Mouse (Mus musculus) frontal cortex, postnatal 14 days (tissue): ENCODE data around the gene AC124108.1.

Source experiments
- DNase-seq, 2 experiments: peaks; one replicate each; pipeline ENCODE4 v3.0.0; 2022; ENCODE audit warnings: low spot score in 2 of 2

The AC124108.1 gene

GRCm38 (mm10) chr1:132164780-132165518, 26.3 kb upstream of the AC124108.1 start:
- no peak for DNase-seq

- DNase-seq: no peak
These were observed 25.4 kb upstream of the AC124108.1 start for GRCm38 (mm10) chr1:132165859-132166258.

- DNase-seq: no peak
These were observed 23.0 kb upstream of the AC124108.1 start for GRCm38 (mm10) chr1:132168115-132168767.

GRCm38 (mm10) chr1:132170698-132171097, 20.6 kb upstream of the AC124108.1 start:
- no peak for DNase-seq

- DNase-seq: no peak
These were observed 19.6 kb upstream of the AC124108.1 start for GRCm38 (mm10) chr1:132171619-132172018.

GRCm38 (mm10) chr1:132186303-132186702, 5.0 kb upstream of the AC124108.1 start:
- DNase-seq: no peak

- DNase-seq: peak in 1 of 2 experiments; percentile 2
These were observed 2.7 kb upstream of the AC124108.1 start for GRCm38 (mm10) chr1:132188442-132189066.

- no peak for DNase-seq
These were observed 2.0 kb upstream of the AC124108.1 start for GRCm38 (mm10) chr1:132189231-132189630.

- DNase-seq: peak in 1 of 2 experiments; percentile 51
These were observed 1.2 kb upstream of the AC124108.1 start for GRCm38 (mm10) chr1:132190040-132190513.

- peak in 1 of 2 experiments; percentile 12 for DNase-seq
These were observed 600 bp upstream of the AC124108.1 start for GRCm38 (mm10) chr1:132190621-132191092.

GRCm38 (mm10) chr1:132191786-132192680, 776 bp downstream of the AC124108.1 start:
- DNase-seq: peak in 1 of 2 experiments; percentile 16

- DNase-seq: peak in 1 of 2 experiments; percentile 3
These were observed 2.5 kb downstream of the AC124108.1 start for GRCm38 (mm10) chr1:132193806-132194205.

GRCm38 (mm10) chr1:132194624-132195023, 3.4 kb downstream of the AC124108.1 start:
- no peak for DNase-seq

GRCm38 (mm10) chr1:132195100-132195499, 3.8 kb downstream of the AC124108.1 start:
- peak in 1 of 2 experiments; percentile 1 for DNase-seq

GRCm38 (mm10) chr1:132195681-132196080, 4.4 kb downstream of the AC124108.1 start:
- peak in 1 of 2 experiments; percentile 3 for DNase-seq

GRCm38 (mm10) chr1:132196337-132196736, 5.1 kb downstream of the AC124108.1 start:
- DNase-seq: peak in 1 of 2 experiments; percentile 2

- peak in 1 of 2 experiments; percentile 3 for DNase-seq
These were observed 6.4 kb downstream of the AC124108.1 start for GRCm38 (mm10) chr1:132197666-132198065.

- no peak for DNase-seq
These were observed 7.3 kb downstream of the AC124108.1 start for GRCm38 (mm10) chr1:132198401-132199071.

- no peak for DNase-seq
These were observed 8.0 kb downstream of the AC124108.1 start for GRCm38 (mm10) chr1:132199244-132199643.

GRCm38 (mm10) chr1:132199934-132200333, 8.7 kb downstream of the AC124108.1 start:
- peak in 1 of 2 experiments; percentile 31 for DNase-seq
